Mouse (Mus musculus) CD4-positive, CD25-positive, alpha-beta regulatory T cell, adult 2 months (primary cell): ENCODE measurements around the gene Tifa.
"Not testable (repeated sequence)": the region's sequence is repeated elsewhere in the genome, so short reads cannot be mapped to it uniquely, and the experiment has no call there.

ENCODE experiments used
- DNase-seq: peaks from one replicate; pipeline ENCODE4 v3.0.0-alpha.2; 2012; ENCODE audit warnings: low read depth, low spot score

The Tifa gene

GRCm38 (mm10) chr3:127789500-127790191 lies at the start of gene Tifa:
Gene Tifa (plus strand): TSS chr3:127789805.
- DNase-seq = peak; percentile 41

DNA sequence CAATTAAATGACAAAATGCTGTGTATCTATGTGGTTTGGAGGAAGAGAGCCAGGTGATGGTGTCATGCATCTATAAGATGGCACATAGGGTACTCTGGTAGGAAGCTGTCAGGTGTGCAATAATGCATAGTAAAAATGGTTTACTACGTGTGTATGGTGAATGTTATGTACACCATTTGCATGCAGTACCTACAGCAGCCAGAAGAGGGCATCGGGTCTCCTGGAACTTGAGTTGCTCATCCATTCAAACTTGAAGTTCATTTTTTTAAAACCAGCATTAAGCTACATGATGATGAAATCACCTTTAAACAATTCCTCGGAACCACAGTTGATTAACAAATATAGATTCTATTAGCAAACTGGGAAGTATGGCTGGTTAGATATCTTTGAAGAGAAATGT lies 48.1 kb upstream of the Tifa start:
- peak; percentile 24 for DNase-seq

DNA sequence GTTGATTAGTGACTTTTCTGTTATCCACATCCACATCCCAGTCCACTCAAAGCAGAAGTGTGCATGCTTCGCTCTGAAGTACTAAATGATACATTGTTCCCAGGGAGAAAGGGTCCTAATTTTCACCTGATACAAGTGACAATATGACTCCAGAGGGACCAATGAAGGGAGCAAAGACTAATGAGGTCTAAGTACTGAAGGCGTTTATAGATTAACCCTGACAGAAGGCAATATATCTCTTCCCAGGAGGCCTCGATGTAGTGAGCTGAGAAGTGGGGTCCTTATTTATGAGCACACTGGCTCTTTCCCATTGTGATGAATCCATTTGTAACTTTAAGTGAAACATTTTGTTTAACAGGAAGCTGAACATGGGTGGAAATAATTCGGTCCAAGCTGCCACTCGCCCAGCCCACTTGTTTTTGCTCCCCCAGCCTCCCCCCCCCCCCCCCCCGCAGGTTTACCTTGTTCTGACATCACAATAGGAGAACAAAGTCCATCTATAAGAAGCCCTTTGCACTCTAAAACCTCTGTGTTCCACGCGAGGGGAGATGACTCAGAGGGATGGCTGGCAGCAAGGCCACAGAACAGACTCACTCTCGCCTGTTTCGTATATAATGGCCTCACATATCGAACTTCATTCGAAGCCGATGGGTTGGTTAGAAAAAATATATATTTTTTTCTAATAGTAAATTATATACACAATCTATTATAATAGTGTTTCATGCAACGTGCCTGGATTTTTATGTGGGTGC lies 45.8 kb upstream of the Tifa start:
- DNase-seq = no peak

- DNase-seq = no peak
These were observed 44.1 kb upstream of the Tifa start for GRCm38 (mm10) chr3:127745504-127745903.

DNA sequence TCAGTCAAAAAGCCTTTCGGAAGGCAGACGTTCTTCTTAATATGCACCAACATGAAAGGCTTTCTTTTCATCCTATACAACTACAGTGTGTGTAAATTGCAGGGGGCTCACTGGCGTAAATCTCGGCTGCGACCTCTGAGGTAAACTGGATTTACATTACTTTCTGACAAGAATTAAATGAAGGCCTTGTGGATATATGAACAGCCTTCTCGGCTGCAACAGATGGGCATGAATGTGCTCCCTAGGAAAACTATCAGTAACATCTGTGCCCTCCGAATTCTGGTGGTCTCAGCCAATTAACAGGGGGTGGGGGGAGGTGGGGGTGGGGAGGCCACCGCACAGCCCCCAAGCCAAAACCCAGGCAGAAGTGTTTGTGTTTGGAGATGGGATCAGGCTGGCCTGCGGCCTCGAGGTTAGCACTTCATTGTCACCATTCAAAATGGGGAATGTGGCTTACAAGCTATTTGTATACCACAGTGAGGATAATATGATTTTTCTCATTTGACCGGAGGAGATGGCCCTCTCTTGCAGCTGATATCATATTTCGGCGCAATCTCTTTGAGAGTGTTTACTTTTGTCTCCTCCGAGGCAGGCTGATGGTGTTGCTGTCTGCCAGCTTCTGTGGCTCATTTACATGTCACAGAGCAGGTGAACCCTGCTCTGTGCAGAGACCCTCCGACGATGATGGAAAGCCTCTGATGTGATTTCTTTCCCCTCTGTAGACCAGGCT lies 43.5 kb upstream of the Tifa start:
- DNase-seq = no peak

GRCm38 (mm10) chr3:127748644-127749043 lies 41.0 kb upstream of the Tifa start:
- DNase-seq = no peak

- no peak for DNase-seq
These were observed 40.3 kb upstream of the Tifa start for GRCm38 (mm10) chr3:127749266-127749665.

DNA sequence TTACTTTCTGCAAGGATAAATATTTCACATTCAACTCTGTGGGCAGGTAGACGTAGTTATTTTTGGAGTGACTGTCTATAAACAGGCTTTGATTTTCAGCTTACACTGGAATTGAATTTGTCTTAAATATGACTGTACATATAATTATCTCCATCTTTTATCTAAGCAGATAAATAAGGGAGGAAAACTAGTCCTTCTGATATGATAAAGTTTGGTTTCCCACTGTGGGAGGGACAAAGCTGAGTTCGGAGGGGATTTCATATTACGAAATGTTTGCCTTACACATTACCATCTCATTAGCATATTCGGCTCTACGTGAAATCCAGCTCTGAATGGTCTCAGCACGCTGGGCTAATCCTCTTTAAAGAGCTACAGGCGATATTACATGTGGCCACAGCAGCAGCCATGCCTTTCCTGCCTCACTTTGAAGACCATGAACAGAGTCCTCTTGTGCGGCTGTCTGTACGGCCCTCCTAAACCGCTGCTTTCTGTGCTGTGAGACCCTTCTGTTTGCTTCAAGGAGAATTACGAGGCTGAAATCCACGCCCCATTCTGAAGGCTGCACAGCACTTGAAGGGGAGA lies 39.5 kb upstream of the Tifa start:
- DNase-seq = no peak

GRCm38 (mm10) chr3:127756458-127756857 lies 33.1 kb upstream of the Tifa start:
- DNase-seq = no peak

- DNase-seq = no peak
These were observed 31.7 kb upstream of the Tifa start for GRCm38 (mm10) chr3:127757886-127758301.

DNA sequence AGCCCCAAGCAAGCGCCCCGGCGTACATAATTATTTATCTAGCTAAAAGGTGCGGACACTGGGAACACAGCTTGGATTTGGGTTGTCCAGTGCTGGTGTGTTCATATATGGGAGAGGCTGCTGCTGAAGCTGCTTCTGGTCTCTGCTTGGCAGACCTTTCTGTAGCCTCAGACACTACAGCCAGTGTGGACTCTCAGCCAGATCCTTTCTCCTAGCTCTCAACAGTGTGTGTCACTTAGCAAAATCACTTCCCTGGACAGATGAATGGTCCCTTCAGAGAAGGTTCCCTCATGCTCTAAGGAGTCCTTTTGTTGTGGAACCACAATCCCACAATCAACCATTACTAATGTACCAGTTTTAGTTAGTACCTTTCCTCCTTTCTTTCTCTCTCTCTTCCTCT lies 30.8 kb upstream of the Tifa start:
- DNase-seq = no peak

DNA sequence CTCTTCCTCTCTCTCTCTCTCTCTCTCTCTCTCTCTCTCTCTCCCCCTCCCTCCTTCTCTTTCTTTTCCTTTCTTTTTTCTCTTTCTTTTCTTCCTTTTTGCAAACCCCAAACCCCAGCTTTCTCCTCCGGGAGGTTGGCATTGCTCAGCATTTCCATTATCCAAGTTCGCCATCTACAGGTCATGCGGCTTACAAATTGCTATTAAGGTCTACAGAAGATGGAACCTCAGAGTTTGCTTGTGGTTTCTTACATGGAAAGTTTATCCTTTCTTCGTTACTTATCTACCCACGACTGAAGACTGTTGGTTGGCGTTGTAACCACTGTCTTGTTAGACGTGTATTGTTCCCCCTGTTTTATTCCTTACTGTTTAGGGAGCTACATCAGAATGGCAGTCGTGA lies 30.4 kb upstream of the Tifa start:
- DNase-seq = peak; percentile 61

DNA sequence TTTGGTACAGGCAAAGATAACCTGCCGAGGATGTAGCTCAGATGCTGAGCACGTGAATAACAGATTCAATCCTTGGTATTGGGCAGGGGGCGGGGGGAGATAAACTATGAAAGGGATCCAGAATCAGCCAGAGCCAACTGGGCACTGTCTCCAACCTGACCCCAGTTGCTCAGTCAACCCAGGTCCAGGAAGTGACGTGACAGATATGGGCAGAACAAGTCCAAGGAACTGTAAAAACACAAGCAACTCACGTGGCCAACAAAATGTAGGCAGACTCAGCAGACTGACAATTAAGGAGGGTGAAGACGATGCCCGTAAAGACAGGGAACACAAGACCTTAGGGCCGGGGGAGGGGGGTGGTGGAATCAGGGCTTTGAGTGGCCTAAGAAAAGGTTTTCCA lies 27.2 kb upstream of the Tifa start:
- no peak for DNase-seq

- DNase-seq = peak; percentile 94
These were observed 26.5 kb upstream of the Tifa start for GRCm38 (mm10) chr3:127763076-127763612.

DNA sequence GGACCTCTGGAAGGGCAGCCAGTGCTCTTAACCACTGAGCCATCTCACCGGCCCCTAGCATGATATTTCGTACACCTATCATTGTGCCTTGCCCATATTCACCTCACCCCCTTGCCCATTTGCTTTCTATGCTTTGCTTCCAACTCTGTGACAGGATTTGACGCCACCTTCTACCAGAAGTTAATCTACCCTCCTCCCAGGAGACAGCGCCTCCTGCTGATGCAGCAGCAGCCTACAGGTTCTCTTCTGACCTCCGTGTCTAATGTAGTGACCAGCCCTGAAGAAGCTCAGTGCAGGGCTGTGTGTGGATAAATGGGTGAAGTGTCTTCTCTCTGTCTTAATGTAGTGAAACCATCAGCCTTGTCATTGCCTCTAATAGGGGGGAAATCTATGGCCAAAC lies 25.1 kb upstream of the Tifa start:
- peak; percentile 14 for DNase-seq

DNA sequence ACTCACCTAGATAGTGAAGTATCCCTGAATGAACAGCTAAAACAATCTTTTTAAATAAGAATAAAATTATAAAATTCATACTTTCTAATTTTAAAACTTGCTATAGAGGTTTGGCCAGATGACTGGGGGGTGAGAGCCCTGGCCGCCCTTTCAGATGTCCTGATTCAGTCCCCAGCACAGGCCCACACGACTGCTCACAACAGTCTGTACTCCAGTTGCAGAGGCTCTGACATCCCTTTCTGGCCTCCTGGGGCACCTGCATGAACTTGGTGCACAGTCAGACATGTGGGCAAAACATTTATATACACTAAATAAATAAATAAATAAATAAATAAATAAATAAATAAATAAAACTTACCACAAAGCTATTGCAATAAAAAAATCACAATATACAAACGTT lies 23.6 kb upstream of the Tifa start:
- DNase-seq = no peak

GRCm38 (mm10) chr3:127769146-127769545 lies 20.5 kb upstream of the Tifa start:
- DNase-seq = no peak

DNA sequence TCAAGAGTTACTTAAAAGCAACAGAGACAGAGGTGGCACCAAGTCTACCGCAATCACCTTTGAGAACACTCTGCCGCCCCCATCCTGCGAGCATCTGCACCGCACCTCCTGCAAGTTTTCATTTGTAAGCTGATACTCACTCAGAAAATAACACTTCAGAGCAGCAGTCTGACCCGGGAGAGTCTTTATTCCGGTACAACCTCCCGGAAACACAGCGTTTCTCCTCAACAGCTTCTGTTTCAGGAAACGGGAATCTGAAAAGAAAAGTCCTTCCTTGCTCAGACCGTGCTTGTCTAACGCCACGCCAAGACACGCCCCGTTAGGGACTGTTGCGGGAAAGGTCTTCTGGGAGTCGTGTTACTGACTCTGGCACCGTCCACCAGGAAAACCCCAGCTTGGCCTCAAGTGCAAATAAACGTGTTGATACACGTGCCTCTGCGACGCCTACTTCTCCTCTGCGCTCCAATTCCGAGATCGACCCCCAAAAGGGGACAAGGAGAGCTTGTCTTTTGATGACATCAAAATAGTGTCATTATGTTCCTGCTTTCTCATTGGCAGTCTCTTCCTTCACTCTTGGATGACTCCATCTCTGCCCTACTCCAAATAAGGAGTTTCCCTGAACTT lies 9.5 kb upstream of the Tifa start, which contains the start of gene Alpk1:
Gene Alpk1, minus strand, starts transcription at position 507 of the 624 bp plus-strand sequence.
- DNase-seq = peak; percentile 81

DNA sequence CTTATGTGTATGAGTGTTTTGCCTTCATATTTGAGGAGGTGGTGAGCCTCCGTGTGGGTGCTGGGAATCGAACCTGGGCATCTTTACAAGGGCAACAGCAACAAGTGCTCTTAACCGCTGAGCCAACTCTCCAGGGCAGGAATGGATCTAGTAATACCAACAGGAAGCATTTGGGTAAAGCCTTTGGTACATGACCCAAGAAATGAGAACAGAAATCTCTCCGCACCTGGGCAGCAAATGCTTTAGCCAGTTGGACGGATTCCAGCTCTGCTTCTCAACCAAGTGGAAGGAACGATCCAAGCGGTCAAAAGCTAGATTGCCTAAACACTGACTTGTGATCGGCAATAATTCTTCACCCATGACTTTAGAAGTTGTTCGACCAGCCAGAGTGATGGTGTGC lies 8.7 kb upstream of the Tifa start:
- no peak for DNase-seq

GRCm38 (mm10) chr3:127782921-127783320 lies 6.7 kb upstream of the Tifa start:
- DNase-seq = no peak

- DNase-seq = not testable (repeated sequence)
These were observed 5.9 kb upstream of the Tifa start for GRCm38 (mm10) chr3:127783680-127784079.
